Mouse (Mus musculus) ovary, postnatal 14 days (tissue): ENCODE data around the gene Ctdspl.

Source experiments
- DNase-seq: peaks from one replicate; pipeline ENCODE4 v3.0.0; 2022; ENCODE audit warnings: low spot score

Ctdspl gene

DNA sequence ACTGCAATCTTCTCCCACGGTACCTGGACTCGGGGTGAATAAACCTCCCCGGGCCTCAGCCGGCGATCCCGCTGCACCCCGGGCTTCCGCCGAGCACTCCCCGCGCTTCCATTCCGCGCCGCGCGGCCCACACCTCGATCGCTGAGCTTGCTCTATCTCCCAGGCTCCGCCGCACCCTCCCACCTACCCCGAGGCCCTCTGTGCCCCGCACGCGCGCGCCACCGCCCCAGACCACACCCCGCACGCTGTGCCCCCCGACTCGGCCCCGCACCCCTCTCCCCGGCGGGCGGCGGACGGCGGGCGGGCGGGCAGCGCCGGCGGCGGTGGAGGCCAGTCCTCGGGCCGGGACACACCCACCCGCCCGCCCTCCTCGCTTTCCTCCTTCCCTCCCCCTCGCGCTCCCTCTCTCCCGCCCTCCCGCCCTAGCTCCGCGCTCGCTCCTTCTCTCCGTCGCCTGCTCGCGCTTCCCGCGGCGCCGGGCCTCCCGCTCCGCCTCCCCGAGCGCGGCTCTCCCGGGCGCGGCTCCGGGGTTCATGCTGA is at the start of gene Ctdspl:
TSS of gene Ctdspl (plus strand) at position 343 of the 540 bp plus-strand sequence.
- DNase-seq = peak; percentile 29

DNA sequence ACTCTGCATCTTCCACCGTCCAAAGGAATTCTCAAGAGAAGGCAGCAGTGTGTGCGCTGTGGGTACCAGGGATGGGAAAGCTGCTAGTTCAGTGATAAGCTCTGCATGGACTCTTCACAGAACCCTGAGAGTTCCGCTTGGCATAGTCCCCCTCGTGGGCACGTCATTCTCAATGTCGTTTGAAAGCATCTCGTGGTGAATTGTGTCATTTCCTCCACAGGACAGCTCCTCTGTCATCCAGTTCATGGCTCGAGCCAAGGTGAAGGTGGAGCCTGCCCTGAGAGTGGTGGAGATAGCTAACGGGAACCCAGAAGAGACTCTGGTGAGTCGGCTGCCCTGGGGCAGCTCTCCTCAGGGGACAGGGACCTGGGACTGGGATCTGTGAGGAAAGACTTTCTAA is 49.4 kb upstream of the Ctdspl start:
- DNase-seq = no peak

DNA sequence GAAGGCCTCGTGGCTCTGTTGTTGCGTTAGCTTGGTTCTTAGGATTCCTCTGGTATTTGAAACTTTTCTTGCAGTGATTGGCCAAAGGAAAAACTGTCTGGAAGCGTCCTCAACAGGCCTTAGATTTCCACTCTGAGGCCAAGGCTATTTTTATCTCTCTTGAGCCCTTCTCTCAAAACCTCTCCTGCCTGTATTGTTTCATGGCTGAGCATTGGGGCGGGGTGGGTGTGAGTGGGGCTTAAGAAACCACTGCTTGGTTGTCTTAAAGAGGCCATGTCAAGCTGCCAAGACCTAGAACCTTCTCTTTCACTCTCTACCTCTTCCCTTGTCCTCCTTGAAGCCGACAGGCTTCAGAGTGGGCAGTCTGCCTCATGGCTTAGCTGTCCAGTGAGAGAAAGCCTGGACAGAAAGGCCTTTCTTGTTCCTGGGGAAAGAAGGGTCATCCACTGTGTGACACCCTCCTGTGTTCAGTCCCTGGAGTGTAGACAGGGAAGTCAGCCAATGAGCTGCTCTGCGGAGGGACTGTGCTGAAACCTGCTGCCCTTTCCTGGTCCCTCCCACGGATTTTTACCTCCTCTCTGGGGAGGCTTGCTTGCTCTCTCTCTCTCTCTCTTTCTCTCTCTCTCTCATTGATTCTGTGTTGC is 48.8 kb upstream of the Ctdspl start:
- DNase-seq = no peak

DNA sequence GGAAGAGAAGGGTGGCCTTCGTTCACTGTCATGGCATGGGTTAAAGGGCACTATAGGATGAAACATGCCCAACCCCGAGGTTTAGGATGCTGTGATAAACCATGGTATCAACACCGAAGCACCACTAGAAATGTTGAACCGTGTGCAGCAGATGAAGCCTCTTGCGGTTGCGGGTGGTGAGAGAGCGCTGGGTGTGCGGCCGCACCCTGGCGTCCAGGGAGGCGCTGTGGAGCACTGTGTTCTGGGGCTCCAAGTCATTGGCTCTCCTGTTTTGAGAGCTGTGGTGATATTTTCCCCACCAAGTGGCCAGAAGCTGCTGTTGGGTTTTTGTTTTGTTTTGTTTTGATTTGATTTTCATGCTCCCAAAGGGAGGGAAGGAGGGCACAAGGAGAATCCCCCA is 47.7 kb upstream of the Ctdspl start:
- DNase-seq = no peak

DNA sequence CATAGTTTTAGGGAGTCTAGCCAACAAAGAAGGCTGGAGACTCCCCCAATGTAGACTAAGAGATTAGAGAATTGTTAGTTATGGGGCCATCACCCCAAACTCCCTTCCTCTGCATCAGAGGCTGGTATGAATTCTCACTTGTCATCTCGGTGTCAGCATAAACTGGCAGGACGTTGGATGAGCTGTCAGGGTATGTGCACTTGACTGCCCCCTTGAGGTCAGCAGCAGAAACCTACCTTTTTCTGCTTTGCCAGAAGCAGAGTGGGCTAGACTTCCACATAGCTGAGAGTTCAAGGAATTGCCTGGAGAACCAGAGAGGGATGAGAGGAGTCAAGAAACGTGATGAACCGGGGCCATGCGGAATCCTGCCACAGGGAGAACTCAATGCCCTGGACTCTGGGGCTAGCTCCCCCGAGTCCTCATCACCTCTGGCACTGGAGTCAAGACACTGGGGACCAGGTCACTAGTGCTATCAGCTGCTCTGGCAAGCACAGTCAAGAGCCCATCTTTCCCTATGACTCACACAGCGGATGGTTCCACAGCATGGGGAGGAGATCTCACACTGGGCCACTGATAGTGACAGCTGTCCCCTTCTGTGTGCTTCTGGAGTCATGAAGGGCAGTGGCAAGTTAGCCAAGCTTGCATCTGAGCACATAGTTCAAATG is 44.8 kb upstream of the Ctdspl start:
- DNase-seq = no peak

DNA sequence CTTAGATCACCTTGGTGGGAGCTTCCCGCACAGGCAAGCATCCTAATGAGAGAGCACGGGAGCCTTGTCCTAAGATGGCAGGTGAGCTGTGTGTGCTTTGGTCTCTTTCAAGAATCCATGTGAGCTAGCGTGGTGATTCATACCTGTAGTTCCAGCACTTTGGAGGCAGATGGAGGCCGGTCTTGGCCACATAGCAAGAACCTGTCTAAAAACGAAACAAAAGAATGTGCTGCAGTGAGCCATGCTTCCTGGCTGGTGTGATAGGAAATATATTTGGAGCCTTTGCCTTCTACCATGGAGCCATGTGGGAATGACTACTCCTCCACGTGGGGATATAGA is 44.3 kb upstream of the Ctdspl start:
- no peak for DNase-seq

DNA sequence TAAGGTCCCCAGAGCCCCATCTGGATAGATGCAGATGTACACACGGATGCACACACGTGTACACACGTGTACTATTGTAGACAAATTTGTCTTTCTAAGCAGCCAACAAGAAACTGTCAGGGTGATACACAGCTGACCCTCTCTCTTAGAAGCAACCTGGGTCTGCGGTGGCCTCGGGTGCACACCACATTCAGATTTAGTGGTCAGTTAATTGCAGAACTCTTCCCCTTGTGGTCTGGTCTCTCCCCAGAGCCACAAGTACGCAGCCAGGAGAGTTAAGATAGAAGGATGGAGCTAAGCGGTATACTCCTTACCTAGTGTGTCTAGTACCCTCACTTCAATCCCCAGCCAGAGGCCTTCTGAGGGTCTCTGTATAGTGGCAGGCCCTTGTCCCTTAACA is 43.1 kb upstream of the Ctdspl start:
- no peak for DNase-seq

DNA sequence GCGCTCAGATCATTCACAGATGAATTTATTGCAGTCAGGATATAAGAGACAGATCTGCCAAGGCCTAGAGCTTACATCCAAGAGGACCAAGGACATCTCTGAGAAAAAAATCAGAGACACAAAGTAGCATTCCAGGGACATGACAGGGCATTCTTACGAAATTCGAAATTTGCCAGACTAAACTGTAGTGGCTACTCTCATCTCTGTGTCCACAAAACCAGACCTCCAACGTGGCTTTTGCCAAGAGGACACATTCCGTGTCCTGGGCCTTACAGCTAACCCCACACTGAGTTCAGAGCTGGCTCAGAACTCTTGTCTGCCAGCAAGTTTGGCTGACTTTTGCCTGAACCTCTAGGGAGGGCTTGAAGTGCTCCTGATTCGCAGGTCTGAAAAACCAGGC is 40.5 kb upstream of the Ctdspl start:
- no peak for DNase-seq

DNA sequence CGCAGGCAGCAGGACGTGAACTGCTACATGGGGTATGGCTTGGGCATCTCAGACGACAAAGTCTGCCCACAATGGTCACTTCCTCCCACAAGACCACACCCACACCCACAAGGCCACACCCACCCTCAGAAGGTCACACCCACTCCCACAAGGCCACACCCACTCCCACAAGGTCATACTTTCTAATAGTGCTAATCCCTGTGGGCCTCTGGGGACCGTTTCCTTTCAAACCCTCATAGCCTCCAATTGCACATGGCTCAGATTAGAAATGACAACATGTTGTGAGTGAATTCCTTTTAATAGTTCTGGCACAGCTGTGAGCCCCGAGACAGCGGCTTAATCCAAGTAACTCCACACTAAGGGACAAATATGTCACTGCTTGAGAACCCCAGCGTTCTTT is 39.1 kb upstream of the Ctdspl start:
- no peak for DNase-seq

DNA sequence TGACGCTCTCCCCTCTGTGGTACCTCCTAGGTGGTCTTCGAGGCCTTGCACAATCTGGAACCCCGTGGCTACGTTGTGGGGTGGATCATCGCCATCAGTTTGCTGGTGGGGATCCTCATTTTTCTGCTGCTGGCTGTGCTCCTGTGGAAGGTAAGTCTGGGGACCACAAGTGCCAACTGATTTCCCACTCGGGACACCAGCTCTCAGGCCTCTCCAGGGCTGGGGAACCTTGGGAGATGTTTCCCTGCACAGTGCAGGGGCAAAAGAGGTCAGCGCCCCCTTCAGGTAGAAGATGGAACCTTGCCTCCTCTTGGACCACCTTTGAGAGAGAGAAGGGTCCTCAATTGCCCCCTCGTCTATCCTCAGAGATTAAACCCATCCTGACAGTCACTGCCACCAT is 38.5 kb upstream of the Ctdspl start:
- no peak for DNase-seq

DNA sequence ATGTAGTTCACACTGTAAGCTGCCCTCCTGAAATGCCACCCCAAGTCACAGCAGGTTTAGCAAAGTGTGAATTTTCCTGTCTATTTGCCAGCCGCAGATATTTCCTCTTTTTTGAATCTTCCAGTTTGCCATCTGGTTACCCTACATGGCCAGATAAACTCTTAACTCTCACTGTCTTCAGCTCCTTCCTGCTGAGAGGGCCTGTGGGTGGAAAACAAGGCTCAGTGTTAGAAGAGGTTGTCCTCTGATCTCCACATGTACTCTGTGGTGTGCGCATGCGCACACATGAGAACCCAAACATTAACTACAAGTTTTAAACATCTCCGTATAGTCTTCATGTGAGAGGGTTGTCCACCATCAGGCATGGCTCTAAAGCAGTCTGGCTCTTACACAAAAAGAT is 36.1 kb upstream of the Ctdspl start:
- no peak for DNase-seq

DNA sequence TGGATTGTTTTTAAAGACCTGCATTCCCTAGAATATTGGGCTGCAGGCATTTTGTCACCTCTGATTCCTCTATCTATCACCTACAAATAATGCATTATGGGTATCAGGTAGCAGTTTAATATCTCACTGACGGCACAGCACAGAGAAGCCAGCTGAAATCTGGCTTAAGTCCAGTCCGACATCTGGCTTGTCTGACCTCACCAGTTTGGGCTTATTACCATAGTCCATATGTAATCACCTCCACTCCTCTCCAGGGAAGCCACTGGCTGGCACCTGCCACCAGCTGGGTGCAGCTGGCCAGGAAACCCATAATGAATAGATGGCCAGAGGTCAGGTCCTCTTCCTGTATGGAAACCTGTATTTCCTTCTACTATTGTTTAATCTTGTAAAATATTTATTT is 35.6 kb upstream of the Ctdspl start:
- no peak for DNase-seq

DNA sequence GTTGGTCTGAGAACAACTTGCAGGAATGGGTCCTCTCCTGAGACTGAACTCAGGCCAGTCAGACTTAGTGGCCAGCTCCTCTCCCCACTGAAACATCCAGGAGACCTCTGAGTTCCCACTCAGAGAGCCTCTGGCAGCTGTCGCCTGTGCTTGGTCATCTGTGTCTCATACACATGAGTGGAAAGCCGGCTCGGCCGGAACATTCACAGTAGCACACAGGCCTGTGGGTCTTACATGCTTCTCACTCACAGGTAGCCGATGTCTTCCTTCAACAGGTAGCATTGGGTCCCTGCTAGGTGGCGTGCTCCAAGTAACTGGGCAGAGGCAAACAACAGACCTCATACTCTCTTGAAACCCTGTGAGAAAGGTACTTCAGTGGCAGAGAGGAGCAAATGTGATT is 35.2 kb upstream of the Ctdspl start:
- DNase-seq = no peak

DNA sequence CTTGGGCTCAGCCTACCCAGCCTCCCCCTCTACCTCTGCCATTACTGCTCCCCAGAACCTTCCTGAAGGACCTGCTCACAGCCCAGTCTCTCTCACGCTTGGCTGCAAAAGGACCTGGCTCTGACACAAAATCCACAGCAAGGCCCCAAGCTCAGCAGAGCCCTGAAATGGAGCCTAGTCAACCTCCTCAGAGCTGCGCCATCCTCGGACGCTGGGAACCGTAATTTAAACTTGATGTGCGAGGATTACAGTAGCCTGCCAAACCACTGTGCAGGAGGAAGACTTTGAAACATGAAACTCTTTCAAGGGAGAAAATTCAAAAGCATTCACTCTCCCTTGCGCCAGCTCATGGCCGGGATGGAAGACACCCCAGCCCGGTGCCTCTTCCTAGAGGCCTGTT is 34.7 kb upstream of the Ctdspl start:
- no peak for DNase-seq

DNA sequence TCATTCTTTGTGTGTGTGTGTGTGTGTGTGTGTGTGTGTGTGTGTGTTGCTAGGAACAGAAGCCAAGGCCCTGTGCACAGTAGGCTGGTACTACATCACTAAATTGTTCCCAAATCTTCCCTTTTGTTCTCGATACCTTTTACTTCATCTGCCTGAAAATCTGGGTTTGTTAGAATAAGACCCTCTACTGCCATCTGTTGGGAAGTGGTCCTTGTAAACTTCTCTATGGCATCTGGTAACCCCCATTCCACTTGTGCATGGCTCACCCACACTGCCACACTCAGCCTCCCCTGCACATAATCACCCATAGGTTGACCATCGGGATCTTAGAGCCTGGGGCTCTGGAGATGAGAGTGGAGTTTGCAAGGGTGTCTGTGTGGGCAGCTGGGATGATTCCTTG is 31.2 kb upstream of the Ctdspl start:
- DNase-seq = no peak

DNA sequence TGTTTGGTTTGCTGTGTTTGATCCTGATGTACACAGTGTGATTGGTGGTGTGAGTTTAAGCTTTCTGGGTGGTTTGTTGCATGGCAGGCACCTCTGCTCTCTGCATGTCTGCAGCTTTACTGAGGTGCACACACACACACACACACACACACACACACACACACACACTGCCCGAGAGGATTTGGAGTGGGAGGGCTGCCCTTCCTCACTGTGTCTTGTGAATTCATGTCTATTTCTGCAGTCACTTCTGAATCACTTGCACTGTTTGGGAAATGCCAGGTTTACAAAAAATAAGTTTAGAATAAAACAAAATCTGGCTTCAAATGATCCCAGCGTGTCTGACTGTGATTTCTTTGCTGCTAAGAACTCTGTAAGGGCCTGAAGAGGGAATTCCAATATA is 25.6 kb upstream of the Ctdspl start:
- DNase-seq = no peak

DNA sequence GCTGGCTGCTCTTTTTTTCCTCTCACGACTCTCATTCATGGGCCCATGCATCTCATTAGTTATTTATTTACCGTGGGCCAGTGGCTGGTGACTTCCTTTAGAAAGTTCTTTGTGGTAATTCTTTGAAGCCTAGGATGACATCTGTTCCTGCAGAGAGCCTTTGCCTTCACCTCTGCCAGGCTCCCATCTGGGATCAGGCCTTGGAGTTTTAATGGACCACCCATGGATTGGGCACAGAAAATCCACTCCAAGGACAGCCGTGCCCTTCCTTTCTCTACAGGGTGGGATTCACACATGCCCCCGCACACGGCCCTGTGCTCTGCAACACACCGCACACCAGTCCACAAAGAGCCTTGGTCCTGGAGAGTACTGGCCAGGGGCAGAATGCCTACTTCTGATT is 24.3 kb upstream of the Ctdspl start:
- no peak for DNase-seq

DNA sequence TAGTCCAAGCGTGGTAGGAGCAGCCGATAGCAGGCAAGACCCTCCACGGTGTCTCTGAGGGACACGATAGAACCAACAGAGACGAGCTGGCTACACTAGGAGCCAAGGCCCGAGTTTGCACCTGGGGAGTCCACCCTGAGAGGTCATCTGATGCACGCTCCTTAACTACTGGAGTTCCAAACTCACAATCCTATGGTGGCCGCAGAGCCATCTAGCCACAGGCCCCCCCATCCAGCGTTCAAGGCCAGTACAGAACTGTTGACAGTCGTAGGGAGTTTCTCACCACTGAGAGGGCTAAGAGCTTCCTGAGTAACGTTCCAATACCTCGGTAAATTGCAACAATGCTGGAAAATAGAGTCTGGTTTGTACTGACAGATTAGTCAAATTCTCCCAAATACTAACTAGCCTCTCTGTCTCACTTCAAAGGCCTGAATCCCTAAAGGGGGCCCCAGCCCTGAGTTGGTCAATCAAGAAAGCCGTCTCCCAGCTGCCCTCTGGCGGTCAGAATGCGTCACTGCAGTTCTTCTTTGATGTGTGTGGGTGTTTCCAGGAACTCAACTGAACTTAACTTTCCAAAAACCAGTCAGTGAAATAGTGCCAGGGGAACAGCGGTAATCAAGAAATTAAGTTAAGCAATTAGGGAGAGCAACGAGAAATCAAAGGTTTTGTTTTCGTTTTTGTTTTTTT is 18.2 kb upstream of the Ctdspl start:
- peak; percentile 86 for DNase-seq

DNA sequence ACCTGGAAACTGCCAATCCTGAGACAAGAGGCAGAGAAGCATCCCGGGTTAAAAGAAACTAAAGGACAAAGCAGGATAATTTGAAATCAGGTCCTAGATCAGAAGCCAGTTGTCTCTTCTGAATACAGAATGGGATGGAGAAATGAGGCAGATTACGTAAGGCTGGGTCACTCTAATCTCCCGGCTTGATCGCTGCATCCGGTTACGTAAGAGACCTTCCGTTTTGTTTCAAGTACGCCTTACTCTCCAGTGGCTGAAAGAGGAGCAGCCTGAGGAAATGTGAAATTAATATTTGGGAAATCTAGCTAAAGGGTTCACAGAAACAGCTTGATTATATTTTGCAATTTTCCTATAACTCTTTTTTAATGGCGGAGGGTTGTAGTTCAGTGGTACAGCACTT is 13.2 kb upstream of the Ctdspl start:
- DNase-seq = no peak

DNA sequence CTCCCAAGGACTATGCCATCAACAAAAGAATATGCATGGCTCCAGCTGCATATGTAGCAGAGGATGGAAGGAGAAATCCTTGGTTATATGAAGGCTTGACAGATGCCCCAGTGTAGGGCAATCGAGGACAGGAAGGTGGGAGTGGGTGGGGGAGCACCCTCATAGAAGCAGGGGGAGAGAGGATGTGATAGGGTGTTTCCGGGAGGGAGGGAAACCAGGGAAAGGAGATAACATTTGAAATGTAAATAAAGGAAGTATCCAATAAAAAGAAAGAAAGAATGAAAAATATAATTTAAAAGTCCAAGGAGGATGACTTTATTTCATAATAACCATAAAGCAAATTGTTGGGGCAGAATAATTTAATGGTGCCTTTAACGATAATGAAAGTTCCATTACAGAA is 12.6 kb upstream of the Ctdspl start:
- DNase-seq = no peak

DNA sequence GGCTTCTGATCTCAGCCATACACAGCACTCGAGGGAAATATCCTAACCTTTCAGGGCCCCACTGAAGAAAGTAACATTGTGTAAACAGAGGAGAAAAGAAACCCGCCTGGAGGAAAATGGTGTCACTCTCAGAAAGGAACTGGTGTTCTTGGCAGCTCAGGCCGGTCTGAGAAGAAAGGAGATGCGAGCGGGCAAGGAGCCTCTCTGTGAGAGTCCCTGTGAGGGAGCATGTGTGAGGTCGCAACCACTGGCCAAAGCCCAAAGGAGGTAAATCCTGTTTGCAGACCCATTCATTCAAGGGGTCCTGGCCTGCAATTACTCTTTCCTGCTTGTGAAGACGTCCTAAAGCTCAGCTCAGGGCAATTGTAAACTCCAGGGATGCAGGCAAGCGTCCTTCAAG is 11.7 kb upstream of the Ctdspl start:
- no peak for DNase-seq

DNA sequence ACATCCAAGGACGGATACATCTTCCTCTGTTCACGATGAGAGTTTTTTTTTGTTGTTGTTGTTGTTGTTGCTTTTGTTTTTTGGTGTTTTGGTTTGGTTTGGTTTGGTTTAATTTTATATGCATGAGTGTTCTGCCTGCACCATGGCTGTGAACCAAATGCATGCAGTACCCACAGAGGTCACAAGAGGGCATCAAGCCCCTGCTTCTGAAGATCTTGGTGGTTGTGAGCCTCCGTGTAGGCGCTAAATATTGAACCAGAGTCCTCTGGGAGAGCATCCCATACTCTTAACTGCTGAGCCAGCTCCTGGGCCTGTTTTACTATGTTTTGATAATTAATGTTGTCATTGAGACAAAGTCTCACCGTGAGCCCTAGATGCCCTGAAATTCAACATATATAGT is 11.0 kb upstream of the Ctdspl start:
- no peak for DNase-seq

DNA sequence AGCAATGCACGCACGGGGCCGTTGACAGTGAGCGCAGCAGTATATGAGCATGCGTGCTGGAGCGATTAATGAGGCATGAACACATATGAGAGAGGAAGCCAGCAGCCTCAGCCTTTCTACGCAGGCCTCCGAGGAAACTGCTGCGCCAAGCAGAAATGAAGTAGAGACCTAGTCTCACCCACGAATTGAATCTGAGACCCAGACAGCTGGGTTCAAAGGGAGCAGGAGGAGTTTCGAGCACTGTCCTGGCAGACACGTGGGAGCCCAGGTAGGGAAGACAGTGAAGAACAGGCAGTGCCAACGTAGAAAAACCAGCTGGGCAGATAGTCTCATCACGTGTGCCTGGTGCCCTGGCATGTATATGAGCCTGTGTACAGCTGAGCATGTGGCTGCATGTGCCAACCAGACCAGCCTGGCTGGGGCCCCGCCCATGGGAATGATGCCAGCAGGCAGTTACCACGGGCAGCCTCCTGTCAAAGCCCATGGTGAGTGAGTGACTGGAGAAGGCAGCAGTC is 6.5 kb upstream of the Ctdspl start:
- peak; percentile 31 for DNase-seq
